8 mouse cellular contexts compared by ENCODE assay signal in the genomic region with DNA sequence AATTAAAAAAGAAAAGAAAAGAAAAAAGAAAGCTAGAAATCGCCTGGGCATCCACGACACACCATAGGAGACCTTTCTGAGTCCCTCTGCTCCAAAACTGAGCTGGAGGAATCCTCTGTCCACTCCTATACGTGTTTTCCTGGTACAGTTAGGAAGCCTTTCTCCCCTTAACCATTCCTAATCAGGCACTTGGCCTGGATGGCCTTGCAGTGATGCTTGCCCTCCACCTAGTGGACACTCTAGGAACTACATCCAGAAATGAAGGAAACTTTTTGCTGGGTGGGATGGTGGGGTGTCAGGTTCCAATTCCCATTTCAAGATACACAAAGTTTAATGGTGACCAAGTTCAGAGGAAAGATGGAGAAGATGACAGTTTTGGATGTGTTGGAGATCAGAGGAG. TPM values are rescaled to one million over a fixed set of nuclear protein-coding genes. Genes with fewer than 3 reads are reported as not detected.
DNase-seq lines count a peak whose midpoint lies in the region; ATAC-seq and TF ChIP-seq lines count a peak whose summit lies in the region.

No protein-coding gene starts in this region.

- ATAC-seq in embryonic facial prominence, embryonic 14.5 days (ENCODE audit: low read depth), result peak; percentile 57
- ATAC-seq in hindbrain, postnatal 0 days, result peak; percentile 54
- ATAC-seq in limb, embryonic 14.5 days (ENCODE audit: low FRiP score, low read depth), result peak; percentile 53; the same call in 1 of the 2 replicates
- peak; percentile 52; the same call in 1 of the 2 replicates for ATAC-seq in neural tube, embryonic 14.5 days (ENCODE audit: low read depth)

- peaks cover 8% of the 10 kb centered on the region; the same call in 1 of the 2 replicates for H3K27me3 ChIP-seq in embryonic facial prominence, embryonic 14.5 days (replicated peaks; ENCODE audit: control insufficient read depth, insufficient read depth, low read length)
- H3K27me3 ChIP-seq in hindbrain, postnatal 0 days (ENCODE audit: insufficient read depth, low read length), result 0 out of 2 replicates have a peak, but pooled peaks cover 4% of the 10 kb centered on the region
- no peaks in the 10 kb centered on the region for H3K27me3 ChIP-seq in limb, embryonic 14.5 days (ENCODE audit: control insufficient read depth, insufficient read depth, low read length)
- H3K27me3 ChIP-seq in neural tube, embryonic 14.5 days (ENCODE audit: control insufficient read depth, insufficient read depth, low read length), result no peaks in the 10 kb centered on the region

- TF ChIP-seq POLR2A in limb, embryonic 14.5 days (IDR thresholded peaks at IDR 0.05; ENCODE audit: borderline replicate concordance, extremely low read depth, insufficient read depth, insufficient read length), result no peak

- no peaks in the 10 kb centered on the region for H3K9me3 ChIP-seq in embryonic facial prominence, embryonic 14.5 days (ENCODE audit: control insufficient read depth, low read length)
- no peaks in the 10 kb centered on the region for H3K9me3 ChIP-seq in hindbrain, postnatal 0 days (ENCODE audit: low read length)
- no peaks in the 10 kb centered on the region for H3K9me3 ChIP-seq in limb, embryonic 14.5 days (ENCODE audit: control insufficient read depth, low read length)
- no peaks in the 10 kb centered on the region for H3K9me3 ChIP-seq in neural tube, embryonic 14.5 days (ENCODE audit: control insufficient read depth, low read length)

- H3K4me3 ChIP-seq in embryonic facial prominence, embryonic 14.5 days (ENCODE audit: low read depth, low read length), result no peak overlapping the region
- no peak overlapping the region for H3K4me3 ChIP-seq in hindbrain, postnatal 0 days (ENCODE audit: low read length)
- no peak overlapping the region for H3K4me3 ChIP-seq in limb, embryonic 14.5 days (replicated peaks; ENCODE audit: low read length)
- H3K4me3 ChIP-seq in neural tube, embryonic 14.5 days (ENCODE audit: low read depth, low read length), result no peak overlapping the region

- TF ChIP-seq CTCF in hindbrain, postnatal 0 days (IDR thresholded peaks at IDR 0.05; ENCODE audit: low read depth), result peak; percentile 100

- H3K36me3 ChIP-seq in embryonic facial prominence, embryonic 14.5 days (ENCODE audit: control insufficient read depth, insufficient read depth, low read length), result no peaks in the 10 kb centered on the region
- no peaks in the 10 kb centered on the region for H3K36me3 ChIP-seq in hindbrain, postnatal 0 days (ENCODE audit: insufficient read depth, low read length)
- H3K36me3 ChIP-seq in limb, embryonic 14.5 days (ENCODE audit: control insufficient read depth, insufficient read depth, low read length), result no peaks in the 10 kb centered on the region
- H3K36me3 ChIP-seq in neural tube, embryonic 14.5 days (ENCODE audit: control insufficient read depth, insufficient read depth, low read length), result no peaks in the 10 kb centered on the region

- no peak overlapping the region for H3K9ac ChIP-seq in embryonic facial prominence, embryonic 14.5 days (ENCODE audit: low read depth, low read length)
- no peak overlapping the region for H3K9ac ChIP-seq in hindbrain, postnatal 0 days (replicated peaks; ENCODE audit: low read length)
- no peak overlapping the region for H3K9ac ChIP-seq in limb, embryonic 14.5 days (ENCODE audit: low read depth, low read length, severe bottlenecking)
- H3K9ac ChIP-seq in neural tube, embryonic 14.5 days (replicated peaks; ENCODE audit: low read depth, low read length), result no peak overlapping the region

- peak; percentile 73 to 84 for DNase-seq in right cerebral cortex, adult 2 months (ENCODE audit: low spot score in 2 of 2)
- DNase-seq in right cerebral cortex, adult 18-20 months, result no peak
- DNase-seq in adrenal gland, postnatal 25 days, result peak; percentile 49
- peak; percentile 85 for DNase-seq in embryonic facial prominence, embryonic 14.5 days (ENCODE audit: low spot score)
- DNase-seq in hindbrain, postnatal 0 days (ENCODE audit: low spot score), result peak; percentile 91
- DNase-seq in limb, embryonic 14.5 days (ENCODE audit: low spot score), result peak; percentile 81
- DNase-seq in thymus, postnatal 36 days, result peak; percentile 71 to 72

- WGBS in embryonic facial prominence, embryonic 14.5 days, result 8% methylated on average over 3 of the region's 3 CpGs
- 8% methylated on average over 3 of the region's 3 CpGs for WGBS in hindbrain, postnatal 0 days
- 4% methylated on average over 3 of the region's 3 CpGs for WGBS in limb, embryonic 14.5 days
- 4% methylated on average over 3 of the region's 3 CpGs for WGBS in neural tube, embryonic 14.5 days

- peaks cover 13% of the 10 kb centered on the region for H3K4me1 ChIP-seq in embryonic facial prominence, embryonic 14.5 days (ENCODE audit: control insufficient read depth, insufficient read depth, low read length)
- no peaks in the 10 kb centered on the region for H3K4me1 ChIP-seq in hindbrain, postnatal 0 days (ENCODE audit: insufficient read depth, low read length)
- H3K4me1 ChIP-seq in limb, embryonic 14.5 days (ENCODE audit: control insufficient read depth, insufficient read depth, low read length), result peaks cover 13% of the 10 kb centered on the region
- H3K4me1 ChIP-seq in neural tube, embryonic 14.5 days (ENCODE audit: control insufficient read depth, insufficient read depth, low read length), result peaks cover 10% of the 10 kb centered on the region; the same call in 1 of the 2 replicates

- H3K4me2 ChIP-seq in embryonic facial prominence, embryonic 14.5 days (ENCODE audit: low read depth, low read length), result no peak overlapping the region
- no peak overlapping the region for H3K4me2 ChIP-seq in hindbrain, postnatal 0 days (ENCODE audit: low read depth, low read length)
- no peak overlapping the region for H3K4me2 ChIP-seq in limb, embryonic 14.5 days (replicated peaks; ENCODE audit: low read depth, low read length, severe bottlenecking)
- no peak overlapping the region for H3K4me2 ChIP-seq in neural tube, embryonic 14.5 days (ENCODE audit: low read depth, low read length)

- H3K27ac ChIP-seq in embryonic facial prominence, embryonic 14.5 days (replicated peaks; ENCODE audit: low read depth, low read length), result no peak overlapping the region
- no peak overlapping the region for H3K27ac ChIP-seq in hindbrain, postnatal 0 days
- no peak overlapping the region for H3K27ac ChIP-seq in limb, embryonic 14.5 days (replicated peaks; ENCODE audit: low read depth, low read length)
- H3K27ac ChIP-seq in neural tube, embryonic 14.5 days (ENCODE audit: low read depth, low read length), result no peak overlapping the region

RNA-seq across cellular contexts. Expression of gene Ahdc1, which starts 5.8 kb away (rescaled TPM):
- 91.4 and 96.4 TPM in 2 replicates for total RNA-seq in adrenal gland, postnatal 25 days (2021)
- 11.0 and 11.7 TPM in 2 replicates for polyA plus RNA-seq in embryonic facial prominence, embryonic 14.5 days (2014; fragmentation: Nextera tagmentation; extraction: Ambion mirVana)
- 88.2 and 106 TPM in 2 replicates for total RNA-seq in hindbrain, postnatal 0 days (2014; rRNA removed)
- polyA plus RNA-seq in hindbrain, postnatal 0 days (2015; fragmentation: Nextera tagmentation; extraction: Ambion mirVana), result 9.7 and 10.8 TPM in 2 replicates
- 29.6 and 41.0 TPM in 2 replicates for polyA plus RNA-seq in limb, embryonic 14.5 days (2012; rRNA removed)
- polyA plus RNA-seq in limb, embryonic 14.5 days (2014; fragmentation: Nextera tagmentation; extraction: Ambion mirVana), result 12.9 and 15.6 TPM in 2 replicates
- polyA plus RNA-seq in neural tube, embryonic 14.5 days (2014; fragmentation: Nextera tagmentation; extraction: Ambion mirVana), result 12.2 and 13.1 TPM in 2 replicates

RNA-seq across cellular contexts. Expression of gene Fgr, which starts 31.3 kb away (rescaled TPM):
- total RNA-seq in adrenal gland, postnatal 25 days (2021), result 0.33 TPM in 1 of 2 replicates, not detected in the other
- 0.48 and 0.85 TPM in 2 replicates for polyA plus RNA-seq in embryonic facial prominence, embryonic 14.5 days (2014; fragmentation: Nextera tagmentation; extraction: Ambion mirVana)
- 0.07 and 0.73 TPM in 2 replicates for total RNA-seq in hindbrain, postnatal 0 days (2014; rRNA removed)
- polyA plus RNA-seq in hindbrain, postnatal 0 days (2015; fragmentation: Nextera tagmentation; extraction: Ambion mirVana), result 0.19 and 0.39 TPM in 2 replicates
- 0.54 and 0.64 TPM in 2 replicates for polyA plus RNA-seq in limb, embryonic 14.5 days (2012; rRNA removed)
- polyA plus RNA-seq in limb, embryonic 14.5 days (2014; fragmentation: Nextera tagmentation; extraction: Ambion mirVana), result 0.35 and 0.62 TPM in 2 replicates
- polyA plus RNA-seq in neural tube, embryonic 14.5 days (2014; fragmentation: Nextera tagmentation; extraction: Ambion mirVana), result not detected in 2 replicates
